Mouse (Mus musculus) megakaryocyte progenitor cell, adult 5-6 weeks (primary cell): ENCODE measurements around the gene Fzd5. TPM values are rescaled to one million over a fixed set of nuclear protein-coding genes. Genes with fewer than 3 reads are reported as not detected.

Experiments
- ATAC-seq: replicated peaks from 2 replicates; pipeline ENCODE4 v1.8.0; 2016; ENCODE audit warnings: mild to moderate bottlenecking, moderate TSS enrichment, inconsistent platforms; ENCODE audit not compliant: poor library complexity
- total RNA-seq, 2 experiments: library from RNA; stranded (forward) in 1 of 2; stranded (reverse) in 1 of 2; fragments of 157-497, 149-512 nt in 1 of 2; fragments of 200-1000 nt in 1 of 2; gene quantifications; 2 replicates each; pipeline versions ENCODE4 v1.2.3 to v1.2.4; 2015 to 2017

Gene Fzd5
- total RNA-seq (2015) (0.89 and 1.6 TPM in 2 replicates), total RNA-seq (2017) (1.0 and 1.7 TPM in 2 replicates)

DNA sequence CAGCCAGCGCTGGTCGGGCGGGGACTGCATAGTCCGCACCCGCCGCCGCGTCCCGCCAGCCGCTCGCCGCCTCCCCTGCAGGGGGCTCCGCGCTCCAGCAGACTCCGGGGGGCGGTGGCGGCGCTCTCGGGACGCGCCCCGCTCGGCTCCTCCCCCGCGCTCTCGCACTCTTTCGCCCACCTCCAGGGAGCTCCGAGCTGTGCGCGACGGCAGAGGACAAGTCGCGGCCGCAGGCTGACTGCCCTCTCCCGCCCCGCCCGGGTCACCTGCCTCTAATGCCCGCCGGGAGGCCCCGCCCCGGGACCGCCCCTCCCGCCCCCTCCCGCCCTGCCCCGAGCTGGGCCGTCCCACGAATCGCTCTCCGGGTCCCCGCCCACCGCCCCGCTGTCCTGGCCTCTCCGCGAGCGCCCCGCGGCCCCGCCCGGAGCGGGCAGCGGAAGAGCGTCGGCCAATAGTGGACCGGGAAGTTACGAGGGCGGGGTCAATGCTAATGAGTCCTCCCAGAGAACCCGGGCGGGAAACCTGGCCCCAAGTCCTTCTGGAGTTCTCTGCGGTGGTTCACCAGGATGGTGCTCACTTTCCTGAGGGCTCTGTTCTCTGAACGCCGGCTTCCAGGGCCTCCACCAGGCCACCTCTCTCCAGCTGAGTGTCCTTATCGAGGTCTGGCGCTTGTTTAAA is at the start of gene Fzd5:
Gene Fzd5, minus strand, starts transcription at position 250 of the 678 bp plus-strand sequence.
- peak; percentile 68 for ATAC-seq

DNA sequence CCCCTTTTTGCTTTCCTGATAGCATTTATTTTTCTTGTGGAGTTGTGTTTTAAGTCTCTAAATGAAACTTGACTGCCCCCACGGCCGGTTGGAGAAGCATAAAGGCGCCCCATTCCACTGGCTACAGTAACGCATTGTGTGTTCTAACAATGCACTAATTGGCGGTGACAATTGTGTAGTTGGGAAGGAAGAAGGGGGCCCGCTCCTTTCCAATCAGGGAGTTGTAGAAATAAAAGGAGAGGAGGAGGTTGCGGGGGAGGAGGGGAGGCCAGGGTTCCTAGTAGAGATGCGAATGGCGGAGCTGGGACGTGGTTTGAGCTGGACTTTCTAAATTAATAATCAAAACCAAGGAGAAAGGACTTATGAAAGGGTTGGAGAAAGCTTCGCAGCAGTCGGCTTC is 42.3 kb upstream of the Fzd5 start:
- ATAC-seq, result no peak

DNA sequence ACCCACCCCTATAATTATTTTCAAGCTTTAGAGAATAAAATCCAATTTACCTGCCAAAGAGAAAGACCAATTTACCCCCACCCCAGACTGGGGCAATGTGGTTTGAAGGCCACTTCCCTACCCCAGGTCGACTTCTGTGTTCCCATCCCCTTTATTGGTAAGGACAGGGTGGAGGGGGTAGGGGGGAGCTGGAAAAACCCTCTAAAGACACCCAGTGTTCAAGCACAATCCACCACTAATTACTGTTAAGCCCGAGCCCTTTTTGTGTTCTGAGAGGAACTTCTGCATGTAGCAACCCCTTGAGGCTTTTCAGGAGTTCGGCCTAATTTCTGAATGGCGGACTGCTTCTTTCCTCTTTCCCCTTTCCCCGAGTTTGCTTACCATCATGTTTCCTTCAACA is 41.9 kb upstream of the Fzd5 start:
- no peak for ATAC-seq

DNA sequence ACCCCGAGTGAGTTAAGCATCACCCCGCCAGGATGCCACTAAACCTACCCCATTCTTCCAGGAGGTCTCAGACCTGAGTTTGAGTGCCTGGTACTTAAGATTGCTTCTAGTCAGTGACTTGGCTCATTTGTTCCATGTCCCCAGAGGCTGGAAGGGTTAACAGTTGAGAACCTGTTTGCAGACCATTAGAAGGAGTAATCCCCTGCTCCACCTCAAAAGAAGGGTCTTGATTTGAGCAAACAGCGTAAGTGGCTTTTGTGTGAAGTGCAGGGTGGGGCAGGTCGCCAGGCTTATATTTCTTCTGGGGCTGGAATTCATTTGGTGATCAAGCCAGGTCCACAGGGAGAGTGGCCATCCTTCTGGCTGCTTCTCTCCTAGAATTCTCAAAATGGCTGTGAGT is 35.8 kb upstream of the Fzd5 start:
- ATAC-seq, result no peak

DNA sequence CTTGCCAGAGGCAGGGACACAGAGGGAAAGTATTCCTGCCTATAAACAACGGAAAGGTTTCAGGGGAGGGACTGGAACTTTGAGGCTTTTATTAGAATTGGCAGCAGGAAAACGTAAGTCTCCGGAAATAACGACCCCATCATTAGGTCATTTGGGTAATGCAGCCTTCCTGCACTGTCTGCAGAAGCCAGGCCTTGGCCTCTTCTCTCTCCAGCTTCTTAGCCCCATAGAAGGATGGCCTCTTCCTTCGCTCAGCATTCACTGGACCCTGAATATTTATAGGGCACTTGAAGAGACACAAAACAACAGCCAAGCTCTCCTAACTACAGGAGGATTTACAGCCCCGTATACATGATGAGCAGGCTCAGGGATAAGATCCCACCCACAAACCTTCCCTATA is 32.6 kb upstream of the Fzd5 start:
- no peak for ATAC-seq

DNA sequence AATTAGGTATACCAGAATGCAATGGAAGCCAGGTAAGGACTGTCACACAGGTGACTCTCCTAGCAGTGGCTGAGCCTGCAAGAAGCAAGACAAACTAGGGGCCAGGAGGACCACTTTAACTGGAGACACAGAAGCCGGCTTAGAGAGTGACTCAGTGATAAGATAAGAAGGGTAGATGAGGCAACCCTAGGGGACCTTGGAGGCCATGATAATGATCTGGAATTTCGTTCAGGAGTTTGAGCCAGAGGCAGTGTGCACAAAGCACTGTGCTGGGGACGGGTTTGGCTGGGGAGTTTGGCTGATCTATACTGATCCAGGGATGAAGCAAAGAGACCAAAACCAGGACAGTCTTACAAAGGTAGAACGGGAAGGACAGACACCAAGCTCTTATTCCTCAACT is 24.1 kb upstream of the Fzd5 start:
- ATAC-seq, result no peak

DNA sequence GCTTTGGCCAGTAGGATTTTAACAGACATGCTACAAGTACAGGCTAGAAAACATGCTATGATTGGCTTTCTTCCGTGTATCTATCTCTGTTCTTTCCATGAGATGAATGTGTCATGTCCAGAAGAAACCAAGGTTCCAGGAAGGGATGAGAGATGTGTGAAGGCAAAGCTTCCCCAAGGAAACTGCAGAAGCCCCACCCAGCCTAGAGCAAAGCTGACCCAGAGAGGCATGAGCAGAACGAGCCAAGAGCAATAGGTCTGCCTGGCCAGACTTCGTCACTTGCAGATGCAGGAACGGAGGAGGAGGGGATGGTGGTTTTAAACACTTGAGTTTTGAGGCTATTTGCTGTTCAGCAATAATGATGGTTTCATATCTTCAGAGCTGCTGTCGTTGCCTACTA is 20.2 kb upstream of the Fzd5 start:
- ATAC-seq, result no peak

DNA sequence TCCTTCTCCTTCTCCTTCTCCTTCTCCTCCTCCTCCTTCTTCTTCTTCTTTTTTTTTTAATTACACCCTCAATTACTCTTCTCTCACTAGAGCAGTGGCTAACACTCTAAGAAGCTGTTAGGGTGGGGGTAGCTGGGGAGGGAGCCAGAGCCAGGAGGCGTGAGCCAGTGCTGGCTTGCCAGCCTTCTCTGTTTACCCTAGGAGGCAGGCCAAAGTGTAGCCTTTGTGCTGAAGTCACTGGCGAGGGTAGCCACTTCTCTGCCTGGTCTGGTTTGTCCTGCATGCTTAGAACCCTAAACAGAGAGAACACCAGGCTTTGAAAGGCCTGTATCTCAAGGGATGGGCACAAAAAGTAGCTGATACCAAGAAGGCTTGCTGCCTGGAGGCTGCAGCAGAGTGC is 19.7 kb upstream of the Fzd5 start:
- ATAC-seq, result no peak

DNA sequence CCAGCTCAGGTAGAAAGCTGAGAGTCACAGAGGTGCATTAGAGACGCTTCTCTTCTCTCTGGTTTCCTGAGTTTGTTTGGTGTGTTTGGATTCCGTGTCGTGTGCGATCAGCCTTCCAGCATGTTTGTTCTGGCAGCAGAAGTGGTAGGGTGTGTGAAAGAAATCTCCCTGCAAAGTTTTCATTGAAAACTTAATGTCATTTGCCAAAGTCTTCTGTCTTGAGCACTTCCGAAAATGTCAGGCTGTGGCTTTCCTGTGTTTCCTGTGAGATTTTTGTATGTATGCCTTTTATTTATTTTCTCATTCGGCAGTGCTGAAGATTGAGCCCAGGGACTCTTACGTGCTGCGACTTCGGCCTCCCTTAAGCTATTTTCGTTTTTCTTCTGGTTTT is 19.1 kb upstream of the Fzd5 start:
- ATAC-seq, result no peak

DNA sequence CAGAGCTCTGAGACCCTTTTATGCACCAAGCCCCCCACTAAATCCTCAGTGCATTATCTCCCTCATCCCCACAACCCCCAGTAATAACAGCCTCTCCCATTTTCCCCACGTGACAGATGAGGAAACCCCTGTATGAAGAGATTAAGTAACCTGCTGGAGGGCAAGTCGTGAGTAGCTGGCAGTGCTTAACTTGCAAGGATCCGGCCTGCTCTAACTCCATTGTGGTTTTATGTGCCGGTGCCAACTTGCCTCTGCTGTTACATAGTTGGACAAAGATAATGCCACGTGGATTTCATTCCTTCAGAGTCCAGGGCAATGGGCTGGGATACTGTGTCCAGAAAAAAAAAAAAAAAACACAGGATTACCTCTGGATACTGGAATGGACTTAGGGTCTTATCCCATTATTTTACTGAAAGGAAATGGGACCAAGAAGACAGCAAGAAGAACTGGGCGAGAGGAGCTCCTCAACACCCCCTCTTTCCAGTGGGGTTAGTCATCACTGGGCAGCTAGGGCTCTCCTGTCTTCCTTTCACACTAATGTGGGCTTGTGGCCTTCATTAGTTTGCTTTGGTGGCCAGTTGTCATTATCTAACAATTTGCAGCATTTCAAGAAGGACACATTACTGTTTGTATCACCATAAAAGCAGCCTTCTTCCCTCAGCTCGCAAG is 18.6 kb upstream of the Fzd5 start:
- peak; percentile 67 for ATAC-seq

DNA sequence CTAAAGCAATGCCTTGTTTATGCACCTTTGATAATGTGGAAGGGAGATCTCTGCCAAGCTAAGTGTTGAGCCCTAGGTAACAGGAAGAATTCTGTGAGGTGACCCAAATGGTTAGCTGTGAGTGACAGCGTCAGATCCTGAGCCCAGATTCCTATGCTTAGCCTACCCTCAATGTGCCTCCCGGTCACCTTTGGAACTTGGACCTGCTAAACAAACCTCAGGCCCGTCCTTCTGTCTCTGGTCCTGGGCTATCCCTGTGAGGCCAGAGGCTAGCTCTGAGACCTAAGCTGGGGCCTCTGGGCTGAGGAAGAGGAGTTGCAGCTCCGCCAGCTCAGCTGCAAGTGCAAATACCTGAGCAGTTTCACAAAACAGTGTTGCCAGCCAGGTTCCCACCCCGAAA is 17.1 kb upstream of the Fzd5 start:
- no peak for ATAC-seq

DNA sequence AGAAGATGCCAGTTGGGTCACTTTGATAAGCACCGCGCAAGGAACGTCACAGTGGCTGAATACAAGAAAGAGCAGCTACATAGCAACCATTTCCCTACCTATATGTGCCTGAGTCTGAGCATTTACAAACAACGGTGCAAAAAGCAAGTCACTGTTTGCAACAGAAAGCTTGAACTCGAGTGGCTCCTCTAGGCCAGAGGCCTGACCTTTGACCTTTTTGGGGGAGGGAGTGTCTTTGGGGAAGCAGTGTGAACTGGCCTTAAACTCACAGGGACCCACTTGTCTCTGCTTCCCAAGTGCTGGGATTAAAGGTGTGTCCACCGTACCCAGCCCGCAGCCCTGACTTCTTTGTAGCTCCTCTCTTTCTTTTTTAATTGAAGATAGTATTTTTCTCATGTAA is 16.1 kb upstream of the Fzd5 start:
- peak; percentile 12; the same call in 1 of the 2 replicates for ATAC-seq

DNA sequence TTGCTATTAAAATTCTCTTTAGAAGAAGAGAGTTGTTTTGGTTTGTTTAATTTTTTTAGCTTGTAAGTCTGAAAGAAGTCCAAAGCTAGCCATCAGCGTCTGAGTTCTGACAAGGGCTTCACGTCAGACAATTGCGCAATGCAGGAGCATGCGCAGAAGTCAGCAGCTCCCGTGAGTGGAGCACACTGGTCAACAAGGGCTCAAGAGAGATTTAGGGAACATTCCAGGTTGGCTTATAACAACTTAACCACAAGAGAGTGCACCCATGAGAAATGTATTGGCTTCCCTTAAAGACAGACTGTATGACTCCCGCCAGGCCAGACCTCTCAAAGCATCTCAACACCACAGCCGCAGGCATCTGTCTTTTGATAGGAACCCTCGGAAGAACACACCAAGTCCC is 15.6 kb upstream of the Fzd5 start:
- peak; percentile 54 for ATAC-seq

DNA sequence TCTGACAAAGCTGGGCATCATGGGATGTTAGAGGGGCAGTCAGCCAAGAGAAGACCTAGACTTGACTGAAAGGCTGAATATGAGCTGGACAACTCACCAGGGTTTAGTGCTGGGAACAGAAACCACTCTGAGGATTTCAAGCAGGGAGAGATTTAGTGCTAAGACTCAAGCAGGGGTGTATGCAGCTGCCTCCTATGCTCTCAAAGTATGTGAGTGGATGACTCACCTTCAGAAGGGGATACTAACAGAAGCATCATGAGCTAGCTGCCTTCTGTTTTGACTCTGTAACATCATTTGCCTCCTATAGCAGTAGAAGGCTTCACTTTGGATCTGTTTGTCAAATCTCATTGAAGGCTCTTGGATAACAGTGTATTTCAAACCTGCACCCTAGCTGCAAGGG is 7.1 kb upstream of the Fzd5 start:
- ATAC-seq, result no peak

DNA sequence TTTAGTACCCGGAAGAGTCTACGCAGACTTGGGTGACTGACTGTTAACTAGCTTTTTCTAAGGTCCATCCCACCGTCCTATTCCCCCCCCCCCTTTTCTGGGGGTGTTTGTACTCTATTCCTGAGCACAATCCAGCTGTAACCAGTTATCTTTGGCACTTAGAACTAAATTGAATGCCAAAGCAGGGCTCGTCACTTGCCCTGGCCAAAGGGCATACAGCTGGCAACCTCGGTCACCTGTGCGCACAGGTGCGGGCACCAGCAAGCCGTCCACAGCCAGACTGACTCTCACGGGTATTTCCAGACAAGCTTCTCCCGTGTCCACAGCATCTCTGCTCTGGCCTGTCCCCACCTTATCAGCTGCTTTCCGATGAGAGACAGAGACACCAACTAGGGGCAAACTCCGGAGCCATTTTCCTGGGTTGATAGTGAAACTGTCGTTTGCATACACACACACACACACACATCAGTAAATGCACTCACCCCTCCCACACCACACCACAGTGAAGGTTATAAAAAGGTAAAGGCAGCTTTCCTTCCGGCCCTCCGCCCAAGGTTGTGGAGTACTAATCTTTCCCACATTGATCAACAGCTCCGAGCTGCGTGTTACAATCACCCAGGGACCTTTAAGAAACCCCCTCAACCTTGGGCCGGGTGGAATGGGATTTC is 5.3 kb upstream of the Fzd5 start:
- no peak for ATAC-seq

DNA sequence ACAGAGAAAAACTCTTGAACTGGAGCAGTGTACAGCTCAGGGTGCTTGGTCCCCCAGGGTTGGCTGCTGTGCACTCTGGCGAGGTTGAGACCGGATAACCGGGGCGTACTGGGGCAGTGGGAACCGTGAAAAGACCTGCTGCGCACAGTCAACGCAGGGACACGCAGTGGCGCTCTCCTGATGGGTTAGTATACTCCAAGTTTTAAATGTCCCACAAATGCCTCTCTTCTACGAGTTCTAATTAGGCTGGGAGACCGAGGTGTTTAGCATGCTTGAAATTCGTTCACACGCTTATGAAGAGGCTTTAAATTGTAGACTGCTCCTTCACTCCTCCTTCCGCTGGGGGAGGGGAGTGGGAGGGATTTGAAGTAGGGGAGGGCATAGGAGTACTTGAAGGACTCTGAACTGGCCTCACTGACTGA is 1.1 kb upstream of the Fzd5 start:
- peak; percentile 12 for ATAC-seq

DNA sequence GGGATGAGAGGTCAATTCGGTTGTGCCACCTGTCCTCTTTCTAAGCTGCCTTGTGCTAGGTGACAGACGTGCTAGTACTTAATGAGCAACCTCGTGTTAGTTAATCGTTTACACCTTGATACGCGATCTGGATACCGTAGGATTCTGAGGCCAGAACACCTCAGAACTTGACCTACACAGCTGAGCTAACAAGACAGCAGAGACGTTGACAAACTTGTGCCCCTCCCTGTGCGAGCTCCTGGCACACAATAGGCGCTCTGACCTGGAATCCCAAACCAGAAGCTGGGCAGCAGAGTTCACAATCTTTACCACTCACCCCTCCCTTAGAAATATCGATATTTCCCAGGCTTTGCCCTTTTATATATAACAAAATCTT is 617 bp upstream of the Fzd5 start:
- ATAC-seq, result peak; percentile 7; the same call in 1 of the 2 replicates

DNA sequence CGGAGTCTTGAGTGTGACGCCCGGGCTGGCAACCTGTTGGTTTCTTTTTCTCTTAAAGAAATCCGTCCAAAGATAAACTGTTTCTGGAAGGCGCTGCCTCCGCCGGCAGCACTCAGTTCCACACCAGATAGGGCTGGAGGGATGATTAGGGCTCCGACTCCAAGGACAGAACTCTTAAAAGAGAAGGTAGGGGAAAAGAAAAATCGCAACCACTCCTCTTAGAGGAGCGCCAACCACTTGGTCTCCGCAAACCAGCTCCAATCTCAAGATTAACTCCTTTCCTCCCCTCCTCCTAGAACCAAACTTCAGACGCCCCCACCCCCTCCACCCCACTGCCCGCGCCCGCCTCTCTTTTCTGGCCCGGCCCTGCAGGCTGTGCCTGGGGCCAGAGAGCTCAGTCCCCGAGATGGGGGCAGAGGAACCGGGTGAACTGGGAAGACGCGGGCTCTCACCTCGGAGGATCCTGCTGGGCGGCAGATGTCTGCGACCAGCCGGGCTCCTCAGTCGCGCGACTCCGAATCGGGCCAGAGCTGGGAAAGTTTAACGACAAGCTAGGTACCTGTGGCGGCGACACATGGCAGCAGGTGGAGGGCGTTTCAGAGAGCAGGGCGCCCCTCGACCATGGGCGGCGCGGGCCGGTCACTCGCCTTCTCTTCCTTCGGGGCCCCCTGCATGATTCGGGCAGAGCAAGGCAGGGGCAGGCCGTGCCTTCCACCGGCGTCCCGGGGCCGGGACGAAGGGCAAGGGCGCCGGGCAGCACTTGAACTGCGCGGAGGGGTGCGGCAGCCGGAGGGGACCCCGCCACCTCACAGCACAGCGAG is 660 bp downstream of the Fzd5 start:
- ATAC-seq, result no peak

DNA sequence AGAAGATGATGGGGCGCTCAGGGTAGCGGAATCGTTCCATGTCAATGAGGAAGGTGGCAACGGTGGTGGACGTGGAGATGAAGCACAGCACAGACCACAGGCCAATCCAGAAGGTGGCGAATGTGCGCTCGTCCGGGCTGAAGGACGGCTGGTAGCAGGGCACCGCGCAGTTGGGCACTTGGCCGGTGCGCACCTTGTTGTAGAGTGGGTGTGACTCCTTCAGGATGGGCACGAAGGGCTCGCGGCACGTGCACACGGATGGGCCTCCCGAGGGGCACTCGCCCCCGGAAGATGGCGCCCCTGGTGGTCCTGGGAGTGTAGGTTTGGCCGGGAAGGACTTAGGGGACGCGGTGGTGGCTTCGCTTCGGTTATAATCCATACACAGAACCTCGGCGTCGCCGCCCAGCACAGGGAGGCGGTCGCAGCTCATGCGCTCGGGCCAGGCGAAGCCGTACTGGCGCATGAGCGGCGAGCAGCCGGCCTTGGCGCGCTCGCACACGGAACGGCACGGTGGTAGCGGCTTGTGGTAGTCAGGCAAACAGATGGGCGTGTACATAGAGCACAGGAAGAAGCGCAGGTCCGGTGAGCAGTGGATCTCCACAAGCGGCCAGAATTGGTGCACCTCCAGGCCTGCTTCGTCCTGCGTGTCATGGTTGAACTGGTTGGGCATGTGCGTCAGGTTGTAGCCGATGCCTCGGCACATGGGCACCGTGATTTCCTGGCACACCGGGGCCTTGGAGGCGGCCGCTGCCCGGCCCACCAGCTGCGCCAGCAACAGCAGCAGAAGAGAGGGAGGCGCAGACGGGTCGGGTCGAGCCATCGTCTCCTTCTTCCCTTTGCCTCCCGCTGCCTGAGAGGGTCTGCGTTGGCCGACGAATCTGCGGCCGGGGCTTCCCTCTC is 1.5 kb downstream of the Fzd5 start:
- ATAC-seq, result peak; percentile 20
